ENCODE assay signal across 25 mouse cellular contexts in genomic region chr5:146394563-146394962, GRCm38 (mm10). TPM values are rescaled to one million over a fixed set of nuclear protein-coding genes. Genes with fewer than 3 reads are reported as not detected.
DNase-seq lines count a peak whose midpoint lies in the region; ATAC-seq and TF ChIP-seq lines count a peak whose summit lies in the region.
"Had no signal": no experiment of that assay in that cellular context is flagged by ENCODE, and none has a peak within 500 bp of the region (broad histone marks: within the 10 kb centered on the region; RNA-seq: fewer than 3 reads in every experiment).

No protein-coding gene starts in this region.

- no peak overlapping the region for H3K9ac ChIP-seq in forebrain, embryonic 11.5 days (ENCODE audit: low read length)
- H3K9ac ChIP-seq in forebrain, postnatal 0 days, result no peak overlapping the region
- H3K9ac ChIP-seq: hindbrain, embryonic 12.5 days had no signal

- H3K36me3 ChIP-seq in forebrain, embryonic 11.5 days (ENCODE audit: control insufficient read depth, insufficient read depth, low read length), result no peaks in the 10 kb centered on the region
- H3K36me3 ChIP-seq in forebrain, postnatal 0 days (ENCODE audit: insufficient read depth), result no peaks in the 10 kb centered on the region
- no peaks in the 10 kb centered on the region for H3K36me3 ChIP-seq in limb, embryonic 10.5 days
- H3K36me3 ChIP-seq: G1E had no signal

- no peaks in the 10 kb centered on the region for H3K27me3 ChIP-seq in forebrain, embryonic 11.5 days (ENCODE audit: control insufficient read depth, insufficient read depth, low read length)
- no peaks in the 10 kb centered on the region for H3K27me3 ChIP-seq in forebrain, postnatal 0 days (ENCODE audit: insufficient read depth, low read length)
- H3K27me3 ChIP-seq in limb, embryonic 10.5 days (ENCODE audit: low read depth, poor library complexity, severe bottlenecking), result no peaks in the 10 kb centered on the region
- H3K27me3 ChIP-seq: hindbrain, embryonic 12.5 days; Patski had no signal

- no peak for TF ChIP-seq CTCF in forebrain, postnatal 0 days (IDR thresholded peaks at IDR 0.05; ENCODE audit: low read depth)
- no peak for TF ChIP-seq CTCF in layer of hippocampus, adult 2 months (conservative IDR thresholded peaks at IDR 0.05)

- H3K4me2 ChIP-seq in forebrain, embryonic 11.5 days (ENCODE audit: low read depth, low read length, severe bottlenecking), result no peak overlapping the region
- no peak overlapping the region for H3K4me2 ChIP-seq in forebrain, postnatal 0 days (ENCODE audit: low read depth)
- H3K4me2 ChIP-seq: heart, embryonic 11.5 days; hindbrain, embryonic 12.5 days had no signal

- no peak for ATAC-seq in forebrain, embryonic 11.5 days (replicated peaks; ENCODE audit: low FRiP score)
- no peak for ATAC-seq in forebrain, postnatal 0 days
- ATAC-seq: forebrain, embryonic 14.5 days; hindbrain, postnatal 0 days; inflammation-experienced regulatory T-cells, adult 6 months; intestine, embryonic 16.5 days; Patski had no signal

- no peak overlapping the region for H3K4me3 ChIP-seq in forebrain, embryonic 11.5 days (ENCODE audit: low read depth, low read length)
- no peak overlapping the region for H3K4me3 ChIP-seq in forebrain, postnatal 0 days (ENCODE audit: low read depth, low read length)
- H3K4me3 ChIP-seq in layer of hippocampus, adult 2 months, result no peak overlapping the region
- H3K4me3 ChIP-seq in limb, embryonic 10.5 days, result no peak overlapping the region
- H3K4me3 ChIP-seq: forebrain, embryonic 10.5 days; heart, adult 2 months; hindbrain, embryonic 12.5 days had no signal

- DNase-seq in cerebellum, adult 18-20 months, result peak; percentile 39 to 45
- DNase-seq in cerebellum, postnatal 36 days, result no peak
- peak; percentile 45 for DNase-seq in forebrain, embryonic 11.5 days (ENCODE audit: low spot score)
- DNase-seq in forebrain, postnatal 0 days, result no peak
- DNase-seq in layer of hippocampus, adult 2 months (ENCODE audit: low spot score in 2 of 2), result no peak
- DNase-seq in layer of hippocampus, adult 18-20 months (ENCODE audit: low spot score in 2 of 2), result no peak
- no peak for DNase-seq in limb, embryonic 10.5 days (ENCODE audit: low spot score)
- DNase-seq: adrenal gland, postnatal 10 days; adrenal gland, postnatal 36 days; B cell, adult 2 months; cerebellum, adult 11-12 months; gastrocnemius, postnatal 25 days; heart, adult 2 months; kidney, adult 18-20 months had no signal

- 95% methylated on average over 7 of the region's 7 CpGs for WGBS in forebrain, embryonic 11.5 days
- 91% methylated on average over 7 of the region's 7 CpGs for WGBS in forebrain, postnatal 0 days
- WGBS in limb, embryonic 10.5 days, result 90% methylated on average over 7 of the region's 7 CpGs

- no peaks in the 10 kb centered on the region for H3K4me1 ChIP-seq in forebrain, embryonic 11.5 days (replicated peaks; ENCODE audit: control insufficient read depth, insufficient read depth, low read length)
- no peaks in the 10 kb centered on the region for H3K4me1 ChIP-seq in forebrain, postnatal 0 days (ENCODE audit: insufficient read depth)
- peaks cover 22% of the 10 kb centered on the region for H3K4me1 ChIP-seq in limb, embryonic 10.5 days

- H3K27ac ChIP-seq in forebrain, embryonic 11.5 days (ENCODE audit: low read depth, low read length), result no peak overlapping the region
- H3K27ac ChIP-seq in forebrain, postnatal 0 days (ENCODE audit: low read depth, low read length), result no peak overlapping the region
- peak overlapping the region; percentile 49; the same call in 1 of the 2 replicates for H3K27ac ChIP-seq in layer of hippocampus, adult 2 months
- H3K27ac ChIP-seq in limb, embryonic 10.5 days, result no peak overlapping the region
- H3K27ac ChIP-seq: forebrain, embryonic 10.5 days; heart, adult 2 months; hindbrain, embryonic 12.5 days; hindbrain, postnatal 0 days had no signal

- no peaks in the 10 kb centered on the region; the same call in 1 of the 2 replicates for H3K9me3 ChIP-seq in forebrain, embryonic 11.5 days (ENCODE audit: control insufficient read depth, low read length)
- H3K9me3 ChIP-seq in forebrain, postnatal 0 days (ENCODE audit: low read length), result peaks cover 13% of the 10 kb centered on the region
- 0 out of 2 replicates have a peak, but pooled peaks cover 4% of the 10 kb centered on the region for H3K9me3 ChIP-seq in limb, embryonic 10.5 days (replicated peaks)

RNA-seq across cellular contexts. Expression of gene Wasf3, which starts 9.8 kb away (rescaled TPM):
- 4.8 and 5.1 TPM in 2 replicates for polyA plus RNA-seq in forebrain, embryonic 11.5 days (2014; fragmentation: Nextera tagmentation; extraction: Ambion mirVana)
- total RNA-seq in forebrain, postnatal 0 days (2014; rRNA removed), result 26.8 and 33.0 TPM in 2 replicates
- polyA plus RNA-seq in forebrain, postnatal 0 days (2015; fragmentation: Nextera tagmentation; extraction: Ambion mirVana), result 11.7 and 14.3 TPM in 2 replicates
- 100 to 1,000 TPM; 103 to 107 TPM for total RNA-seq in layer of hippocampus, adult 2 months (2021)
- 100 to 1,000 TPM; 104 to 106 TPM for total RNA-seq in layer of hippocampus, adult 18-20 months (2021)
- 4.1 and 4.8 TPM in 2 replicates for polyA plus RNA-seq in limb, embryonic 10.5 days (2016; fragmentation: Nextera tagmentation; extraction: Ambion mirVana)
- total RNA-seq: CH12.LX; hematopoietic stem cell, adult 5-6 weeks had no signal
- polyA plus RNA-seq: G1E; inflammation-experienced regulatory T-cells, adult 6 months had no signal

Comparison
In these comparisons a context has a peak if more than half of its experiments do, and no peak if none do; other contexts are left out.
1. DNase-seq: peak in cerebellum, adult 18-20 months (2 of 2) and forebrain, embryonic 11.5 days (single experiment); none in cerebellum, postnatal 36 days (0 of 2), forebrain, postnatal 0 days (single experiment), layer of hippocampus, adult 2 months (0 of 2), layer of hippocampus, adult 18-20 months (0 of 2) and limb, embryonic 10.5 days (single experiment).